Mouse (Mus musculus): ENCODE measurements around the gene Gm10663. TPM values are rescaled to one million over a fixed set of nuclear protein-coding genes. Genes with fewer than 3 reads are reported as not detected.

Gene Gm10663
- total RNA-seq, 1 experiment = not detected

GRCm38 (mm10) chr8:65032107-65032506 is 42.7 kb upstream of the Gm10663 start:
- Histone ChIP-seq H3K9me3 (ENCODE audit: control insufficient read depth, insufficient read depth, low read depth, low read length) (no peaks in the 10 kb centered on the region), H3K4me1 (ENCODE audit: control insufficient read depth in 2 of 2, insufficient read depth in 2 of 2, low read length in 2 of 2, poor library complexity in 1 of 2) (peaks cover 8 to 16% of the 10 kb centered on the region in 2 experiments), H3K27ac (ENCODE audit: insufficient read depth, low read depth, low read length, poor library complexity, severe bottlenecking) (no peak overlapping the region), H3K36me3 (ENCODE audit: control insufficient read depth, insufficient read depth, low read length, poor library complexity, severe bottlenecking) (peaks cover 3% of the 10 kb centered on the region; the same call in 1 of the 2 replicates), H3K4me3 (ENCODE audit: insufficient read depth in 1 of 2, low read depth in 1 of 2, low read length in 2 of 2, poor library complexity in 1 of 2, severe bottlenecking in 1 of 2) (no peak overlapping the region), H3K9ac (ENCODE audit: insufficient read depth, low read depth, low read length, poor library complexity, severe bottlenecking) (no peak overlapping the region)
- in situ Hi-C loops (cut with MboI; ENCODE audit: low sequenced_read_pairs in 2 of 2, unreplicated experiment in 2 of 2) = no loop called here
- no peak for DNase-seq (ENCODE audit: low read depth, low spot score)
- TF ChIP-seq ZC3H11A (IDR thresholded peaks at IDR 0.05; ENCODE audit: borderline replicate concordance, low read depth, low read length) = no peak
- TF ChIP-seq MAFK (IDR thresholded peaks at IDR 0.05; ENCODE audit: insufficient read depth, low read depth, low read length) = no peak
- TF ChIP-seq HCFC1 (IDR thresholded peaks at IDR 0.05; ENCODE audit: borderline replicate concordance, insufficient read depth, low read length) = no peak
- no peak for TF ChIP-seq ZNF384 (IDR thresholded peaks at IDR 0.05; ENCODE audit: low read depth, low read length)
- no peak for TF ChIP-seq CHD2 (IDR thresholded peaks at IDR 0.05; ENCODE audit: low read depth, low read length)

GRCm38 (mm10) chr8:65033056-65033455 is 41.8 kb upstream of the Gm10663 start:
- no peak for DNase-seq (ENCODE audit: low read depth, low spot score)
- Histone ChIP-seq H3K9me3 (ENCODE audit: control insufficient read depth, insufficient read depth, low read depth, low read length) (no peaks in the 10 kb centered on the region), H3K27ac (ENCODE audit: insufficient read depth, low read depth, low read length, poor library complexity, severe bottlenecking) (no peak overlapping the region; the same call in 1 of the 2 replicates), H3K9ac (ENCODE audit: insufficient read depth, low read depth, low read length, poor library complexity, severe bottlenecking) (no peak overlapping the region; the same call in 1 of the 2 replicates), H3K4me1 (ENCODE audit: control insufficient read depth in 2 of 2, insufficient read depth in 2 of 2, low read length in 2 of 2, poor library complexity in 1 of 2) (peaks cover 8 to 16% of the 10 kb centered on the region in 2 experiments), H3K4me3 (ENCODE audit: insufficient read depth in 1 of 2, low read depth in 1 of 2, low read length in 2 of 2, poor library complexity in 1 of 2, severe bottlenecking in 1 of 2) (no peak overlapping the region; a peak in 1 of 4 replicates), H3K36me3 (ENCODE audit: control insufficient read depth, insufficient read depth, low read length, poor library complexity, severe bottlenecking) (peaks cover 2% of the 10 kb centered on the region; the same call in 1 of the 2 replicates)
- TF ChIP-seq ZNF384 (IDR thresholded peaks at IDR 0.05; ENCODE audit: low read depth, low read length) (no peak), ZC3H11A (IDR thresholded peaks at IDR 0.05; ENCODE audit: borderline replicate concordance, low read depth, low read length) (no peak), CHD2 (IDR thresholded peaks at IDR 0.05; ENCODE audit: low read depth, low read length) (no peak), MAFK (IDR thresholded peaks at IDR 0.05; ENCODE audit: insufficient read depth, low read depth, low read length) (no peak), HCFC1 (IDR thresholded peaks at IDR 0.05; ENCODE audit: borderline replicate concordance, insufficient read depth, low read length) (no peak)
- in situ Hi-C loops (cut with MboI; ENCODE audit: low sequenced_read_pairs in 2 of 2, unreplicated experiment in 2 of 2) = no loop called here

DNA sequence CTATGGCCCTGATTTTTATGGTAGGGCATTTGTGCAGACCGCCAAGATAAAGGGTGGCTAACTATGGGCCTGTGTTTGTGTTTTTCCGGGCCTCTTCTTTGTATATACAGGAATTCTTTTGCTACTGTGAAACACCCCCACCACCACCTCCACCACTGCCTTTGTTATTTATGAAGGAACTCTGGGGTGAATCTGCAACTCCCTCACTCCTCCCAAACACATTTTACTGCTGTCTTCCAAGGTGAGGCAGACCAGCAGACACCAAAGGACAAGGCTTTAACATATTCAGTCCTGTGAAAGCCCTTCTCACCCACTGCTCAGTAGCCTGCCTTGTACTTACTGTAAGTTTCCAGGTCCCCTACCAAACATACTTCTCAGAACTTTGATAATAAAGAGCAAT is 40.7 kb upstream of the Gm10663 start:
- H3K9me3 ChIP-seq (ENCODE audit: control insufficient read depth, insufficient read depth, low read depth, low read length) = no peaks in the 10 kb centered on the region
- DNase-seq (ENCODE audit: low read depth, low spot score) = no peak
- H3K4me3 ChIP-seq (ENCODE audit: insufficient read depth in 1 of 2, low read depth in 1 of 2, low read length in 2 of 2, poor library complexity in 1 of 2, severe bottlenecking in 1 of 2) = peak overlapping the region; percentile 6 to 33; a peak in 3 of 4 replicates
- TF ChIP-seq ZNF384 (IDR thresholded peaks at IDR 0.05; ENCODE audit: low read depth, low read length) (no peak), HCFC1 (IDR thresholded peaks at IDR 0.05; ENCODE audit: borderline replicate concordance, insufficient read depth, low read length) (no peak), MAFK (IDR thresholded peaks at IDR 0.05; ENCODE audit: insufficient read depth, low read depth, low read length) (no peak), CHD2 (IDR thresholded peaks at IDR 0.05; ENCODE audit: low read depth, low read length) (no peak), ZC3H11A (IDR thresholded peaks at IDR 0.05; ENCODE audit: borderline replicate concordance, low read depth, low read length) (no peak)
- in situ Hi-C loops (cut with MboI; ENCODE audit: low sequenced_read_pairs in 2 of 2, unreplicated experiment in 2 of 2) = no loop called here
- H3K36me3 ChIP-seq (ENCODE audit: control insufficient read depth, insufficient read depth, low read length, poor library complexity, severe bottlenecking) = peaks cover 2% of the 10 kb centered on the region; the same call in 1 of the 2 replicates
- H3K27ac ChIP-seq (ENCODE audit: insufficient read depth, low read depth, low read length, poor library complexity, severe bottlenecking) = peak overlapping the region; percentile 57; the same call in 1 of the 2 replicates
- no peak overlapping the region for H3K9ac ChIP-seq (ENCODE audit: insufficient read depth, low read depth, low read length, poor library complexity, severe bottlenecking)
- H3K4me1 ChIP-seq (ENCODE audit: control insufficient read depth in 2 of 2, insufficient read depth in 2 of 2, low read length in 2 of 2, poor library complexity in 1 of 2) = peaks cover 8 to 16% of the 10 kb centered on the region in 2 experiments

- DNase-seq (ENCODE audit: low read depth, low spot score) = no peak
- in situ Hi-C loops (cut with MboI; ENCODE audit: low sequenced_read_pairs in 2 of 2, unreplicated experiment in 2 of 2) = no loop called here
- no peak within 1 kb of the TSS for H3K9ac ChIP-seq (ENCODE audit: insufficient read depth, low read depth, low read length, poor library complexity, severe bottlenecking)
- H3K27ac ChIP-seq (ENCODE audit: insufficient read depth, low read depth, low read length, poor library complexity, severe bottlenecking) = no peak within 1 kb of the TSS
- H3K4me3 ChIP-seq (ENCODE audit: insufficient read depth in 1 of 2, low read depth in 1 of 2, low read length in 2 of 2, poor library complexity in 1 of 2, severe bottlenecking in 1 of 2) = peak within 1 kb of the TSS; percentile 63 to 66
- no peak; the same call in 1 of the 2 replicates for TF ChIP-seq HCFC1 (IDR thresholded peaks at IDR 0.05; ENCODE audit: borderline replicate concordance, insufficient read depth, low read length)
- TF ChIP-seq MAFK (IDR thresholded peaks at IDR 0.05; ENCODE audit: insufficient read depth, low read depth, low read length) = no peak
- no peak for TF ChIP-seq ZC3H11A (IDR thresholded peaks at IDR 0.05; ENCODE audit: borderline replicate concordance, low read depth, low read length)
- no peak for TF ChIP-seq CHD2 (IDR thresholded peaks at IDR 0.05; ENCODE audit: low read depth, low read length)
- TF ChIP-seq ZNF384 (IDR thresholded peaks at IDR 0.05; ENCODE audit: low read depth, low read length) = no peak
- H3K36me3 ChIP-seq (ENCODE audit: control insufficient read depth, insufficient read depth, low read length, poor library complexity, severe bottlenecking) = no peaks in the 10 kb centered on the region
- H3K9me3 ChIP-seq (ENCODE audit: control insufficient read depth, insufficient read depth, low read depth, low read length) = no peaks in the 10 kb centered on the region
- peaks cover 8 to 16% of the 10 kb centered on the region in 2 experiments for H3K4me1 ChIP-seq (ENCODE audit: control insufficient read depth in 2 of 2, insufficient read depth in 2 of 2, low read length in 2 of 2, poor library complexity in 1 of 2)
Measured at GRCm38 (mm10) chr8:65037117-65037533, 37.7 kb upstream of the Gm10663 start, which contains the start of gene Apela. Apela (minus strand) TSS chr8:65037336.

All from ES-E14 (cell line).